Mouse (Mus musculus) forebrain, embryonic 11.5 days (tissue): ENCODE data around the gene Chst8. TPM values are rescaled to one million over a fixed set of nuclear protein-coding genes. Genes with fewer than 3 reads are reported as not detected.

Experiments used
- ATAC-seq: fragments of 200-750 bp; cut with Nextera tagmentation; replicated peaks from 2 replicates; pipeline ENCODE4 v1.8.0; 2017; ENCODE audit warnings: moderate TSS enrichment; ENCODE audit not compliant: low FRiP score
- DNase-seq: peaks from one replicate; pipeline ENCODE4 v3.0.0-alpha.2; 2017; ENCODE audit warnings: low spot score
- H3K27ac ChIP-seq: fragments of 300-500 bp; sonication (generic); 2 replicates; pipeline ENCODE4 v1.5.1; 2014; ENCODE audit warnings: low read depth, low read length
- H3K27me3 ChIP-seq: fragments of 300-500 bp; sonication (generic); 2 replicates; pipeline ENCODE4 v1.6.1; 2014; ENCODE audit warnings: mild to moderate bottlenecking, low read length, mixed read lengths; ENCODE audit not compliant: control insufficient read depth, insufficient read depth
- H3K36me3 ChIP-seq: fragments of 300-500 bp; sonication (generic); 2 replicates; pipeline ENCODE4 v1.6.1; 2014; ENCODE audit warnings: mild to moderate bottlenecking, low read length, moderate library complexity, mixed read lengths; ENCODE audit not compliant: control insufficient read depth, insufficient read depth
- H3K4me1 ChIP-seq: fragments of 300-500 bp; sonication (generic); replicated peaks from 2 replicates; pipeline ENCODE4 v1.6.1; 2014; ENCODE audit warnings: low read length, mixed read lengths; ENCODE audit not compliant: control insufficient read depth, insufficient read depth
- H3K4me2 ChIP-seq: fragments of 300-500 bp; sonication (generic); 2 replicates; pipeline ENCODE4 v1.6.1; 2014; ENCODE audit warnings: low read depth, mild to moderate bottlenecking, low read length, moderate library complexity, mixed read lengths; ENCODE audit not compliant: severe bottlenecking
- H3K4me3 ChIP-seq: fragments of 300-500 bp; sonication (generic); 2 replicates; pipeline ENCODE4 v1.5.1; 2014; ENCODE audit warnings: low read depth, low read length
- H3K9ac ChIP-seq: fragments of 300-500 bp; sonication (generic); 2 replicates; pipeline ENCODE4 v1.6.1; 2014; ENCODE audit warnings: low read length
- H3K9me3 ChIP-seq: fragments of 300-500 bp; sonication (generic); 2 replicates; pipeline ENCODE4 v1.6.1; 2016; ENCODE audit warnings: low read length, mixed read lengths; ENCODE audit not compliant: control insufficient read depth
- WGBS: fragments of 180-500 bp; shearing (Covaris S2); extraction: QIAGEN DNeasy Blood & Tissue Kit; methylation state at CpG from one replicate; pipeline ENCODE4 v1.1.7; 2014; 5-methylcytosine and 5-hydroxymethylcytosine counted together
- polyA plus RNA-seq: library from polyadenylated mRNA; unstranded; fragments of >200 nt; fragmentation: Nextera tagmentation; extraction: Ambion mirVana; gene quantifications from 2 replicates; pipeline ENCODE4 v1.2.1, GENCODE M21; 2014

The Chst8 gene
- polyA plus RNA-seq, 1 experiment from 2014 or later, result 11.4 TPM

DNA sequence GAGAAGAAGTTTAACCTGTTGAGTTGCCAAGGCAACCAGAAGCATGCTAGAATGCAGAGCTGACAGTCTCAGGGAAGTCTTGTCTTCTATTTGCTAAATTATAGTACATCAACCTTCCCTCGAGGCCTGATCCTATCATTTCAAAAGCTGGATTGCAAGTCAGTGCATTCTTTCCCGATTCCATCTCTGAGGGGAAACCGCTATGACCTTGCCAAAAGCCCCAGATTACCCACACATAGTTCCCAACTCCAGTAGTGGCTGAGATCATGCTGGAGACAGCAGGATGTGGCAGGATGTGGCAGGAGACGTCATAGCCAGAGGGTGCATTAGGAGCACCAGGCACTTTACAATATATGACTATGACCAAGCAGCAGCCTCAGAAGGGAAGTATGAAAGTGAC is 87.3 kb downstream of the Chst8 start:
- no peak for DNase-seq
- WGBS, result 84% methylated on average over 4 of the region's 4 CpGs
- Histone ChIP-seq H3K4me1 (peaks cover 13% of the 10 kb centered on the region), H3K4me2 (no peak overlapping the region), H3K36me3 (no peaks in the 10 kb centered on the region), H3K4me3 (no peak overlapping the region), H3K9me3 (no peaks in the 10 kb centered on the region), H3K27ac (no peak overlapping the region), H3K9ac (no peak overlapping the region), H3K27me3 (no peaks in the 10 kb centered on the region)
- ATAC-seq, result no peak

- Histone ChIP-seq H3K4me3 (no peak overlapping the region), H3K36me3 (no peaks in the 10 kb centered on the region), H3K27ac (no peak overlapping the region), H3K9ac (no peak overlapping the region), H3K27me3 (no peaks in the 10 kb centered on the region), H3K9me3 (no peaks in the 10 kb centered on the region), H3K4me2 (no peak overlapping the region), H3K4me1 (peaks cover 13% of the 10 kb centered on the region)
- 63% methylated on average over 11 of the region's 11 CpGs for WGBS
- DNase-seq (no peak), ATAC-seq (no peak)
These were observed 89.8 kb downstream of the Chst8 start for GRCm38 (mm10) chr7:34722551-34723230.

GRCm38 (mm10) chr7:34722151-34722550 is 90.4 kb downstream of the Chst8 start:
- no peaks in the 10 kb centered on the region for H3K36me3 ChIP-seq
- no peak overlapping the region for H3K4me3 ChIP-seq
- H3K9ac ChIP-seq, result no peak overlapping the region
- ATAC-seq, result no peak
- 43% methylated on average over 8 of the region's 8 CpGs for WGBS
- no peaks in the 10 kb centered on the region for H3K27me3 ChIP-seq
- peaks cover 18% of the 10 kb centered on the region for H3K4me1 ChIP-seq
- no peak overlapping the region for H3K4me2 ChIP-seq
- no peak for DNase-seq
- H3K27ac ChIP-seq, result no peak overlapping the region; the same call in 1 of the 2 replicates
- no peaks in the 10 kb centered on the region for H3K9me3 ChIP-seq

DNA sequence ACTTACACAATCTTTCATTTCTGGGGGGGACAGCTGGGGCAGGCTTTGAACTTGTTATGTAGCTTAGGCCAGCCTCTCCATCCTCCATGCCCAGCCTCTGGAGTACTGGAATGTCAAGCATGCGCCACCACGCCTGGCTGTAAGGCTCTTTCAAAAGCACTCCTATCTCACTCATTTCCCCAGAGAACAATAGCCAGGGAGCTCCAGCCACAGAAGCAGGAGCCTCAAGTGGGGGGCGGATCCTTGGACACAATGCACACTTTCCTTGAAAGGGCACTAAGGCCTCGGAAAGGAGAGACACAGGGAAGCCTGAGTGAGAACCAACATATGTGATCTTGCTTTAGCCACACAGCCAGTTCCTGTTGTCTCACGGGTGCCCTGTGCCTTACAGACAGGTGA is 90.9 kb downstream of the Chst8 start:
- ATAC-seq, result peak; percentile 40

DNA sequence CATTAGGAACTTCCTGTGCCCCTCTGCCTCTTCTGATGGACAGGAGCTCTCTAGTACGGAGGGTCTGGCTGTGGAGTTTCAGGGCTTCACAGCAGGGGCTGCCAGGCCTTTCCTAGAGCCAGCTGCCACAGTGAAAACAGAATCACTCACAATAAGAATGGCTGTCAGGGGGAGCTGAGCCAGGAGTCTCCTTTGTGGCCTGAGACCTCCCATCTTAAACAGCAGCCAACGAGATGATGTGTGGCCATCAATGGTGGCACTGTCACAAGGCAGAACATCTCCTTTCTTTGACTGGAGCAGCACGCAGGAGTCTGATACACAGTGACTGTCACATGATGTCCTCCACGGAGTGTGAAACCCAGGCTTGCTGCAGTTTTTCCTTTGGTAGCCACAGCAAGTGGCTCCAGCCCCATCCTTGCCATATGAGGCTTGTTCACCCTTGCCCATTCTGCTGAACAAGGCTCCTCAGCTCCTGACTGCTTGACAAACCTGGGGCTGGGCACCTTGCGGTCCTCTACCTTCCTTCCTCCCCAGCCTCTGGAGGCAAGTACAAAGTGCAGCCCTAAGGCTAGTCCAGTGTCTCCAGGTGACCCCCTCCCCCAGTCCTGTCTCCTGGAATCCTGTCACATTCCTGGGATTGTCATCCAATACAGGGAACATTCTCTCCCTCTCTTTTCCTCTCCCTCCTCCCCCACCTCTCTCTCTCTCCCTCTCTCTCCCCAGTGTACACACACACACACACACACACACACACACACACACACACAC is 91.4 kb downstream of the Chst8 start:
- peak overlapping the region; percentile 27; the same call in 1 of the 2 replicates for H3K9ac ChIP-seq
- no peaks in the 10 kb centered on the region for H3K9me3 ChIP-seq
- H3K4me1 ChIP-seq, result peaks cover 25% of the 10 kb centered on the region
- 21% methylated on average over 5 of the region's 5 CpGs for WGBS
- H3K27me3 ChIP-seq, result no peaks in the 10 kb centered on the region
- H3K4me2 ChIP-seq, result no peak overlapping the region
- no peak for DNase-seq
- H3K36me3 ChIP-seq, result no peaks in the 10 kb centered on the region
- H3K4me3 ChIP-seq, result no peak overlapping the region
- ATAC-seq, result no peak
- H3K27ac ChIP-seq, result peak overlapping the region; percentile 9; the same call in 1 of the 2 replicates

More for the DNA sequence above, 90.9 kb downstream of the Chst8 start:
- no peak overlapping the region for H3K9ac ChIP-seq
- H3K27ac ChIP-seq, result peak overlapping the region; percentile 9; the same call in 1 of the 2 replicates
- H3K9me3 ChIP-seq, result no peaks in the 10 kb centered on the region
- peak; percentile 65 for DNase-seq
- H3K4me1 ChIP-seq, result peaks cover 24% of the 10 kb centered on the region
- WGBS, result 3% methylated on average over 5 of the region's 5 CpGs
- H3K36me3 ChIP-seq, result no peaks in the 10 kb centered on the region
- no peaks in the 10 kb centered on the region for H3K27me3 ChIP-seq
- H3K4me3 ChIP-seq, result no peak overlapping the region
- no peak overlapping the region for H3K4me2 ChIP-seq

DNA sequence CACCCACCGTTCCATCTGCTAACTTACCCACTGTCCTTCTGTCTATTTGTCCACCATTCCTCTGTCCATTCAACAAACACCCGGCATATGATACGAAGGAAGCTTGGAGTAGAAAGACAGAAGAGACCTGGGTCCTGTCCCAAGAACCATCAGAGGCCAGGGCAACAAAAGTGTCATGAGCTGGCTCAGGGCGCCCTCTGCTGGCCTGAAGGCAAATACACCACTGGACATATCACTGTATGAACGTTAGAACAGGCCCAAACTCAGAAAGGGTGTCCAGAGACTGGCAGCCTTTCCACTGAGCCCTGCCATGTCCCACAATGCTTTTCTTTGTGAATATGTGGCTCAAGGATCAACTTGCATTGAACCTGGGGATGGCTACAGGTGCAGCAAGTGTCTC is 92.9 kb downstream of the Chst8 start:
- Histone ChIP-seq H3K4me1 (peaks cover 25% of the 10 kb centered on the region), H3K27me3 (no peaks in the 10 kb centered on the region)
- ATAC-seq, result no peak

DNA sequence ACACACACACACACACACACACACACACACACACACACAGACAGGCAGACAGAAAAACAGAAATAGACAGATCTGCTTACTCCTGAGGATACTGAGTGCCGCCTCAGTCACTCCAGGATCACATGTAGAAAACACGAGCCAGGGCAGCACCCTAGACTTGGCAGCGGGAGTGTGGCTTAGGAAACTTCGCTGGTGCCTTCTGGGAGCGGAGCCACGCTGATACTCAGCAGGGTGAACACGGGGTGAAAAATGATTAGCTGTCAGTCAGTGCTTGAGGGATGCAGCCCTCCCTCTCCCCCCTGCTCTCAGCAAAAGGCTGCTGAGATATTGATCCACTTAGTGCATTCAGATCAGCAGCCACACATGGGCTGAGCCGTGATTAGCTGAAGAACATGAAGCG is 93.9 kb downstream of the Chst8 start:
- H3K36me3 ChIP-seq, result no peaks in the 10 kb centered on the region
- H3K9me3 ChIP-seq, result no peaks in the 10 kb centered on the region
- H3K9ac ChIP-seq, result no peak overlapping the region
- WGBS, result 61% methylated on average over 9 of the region's 9 CpGs
- no peak overlapping the region for H3K4me3 ChIP-seq
- no peak overlapping the region for H3K4me2 ChIP-seq
- no peak overlapping the region for H3K27ac ChIP-seq
- no peak for DNase-seq
- H3K4me1 ChIP-seq, result peaks cover 25% of the 10 kb centered on the region
- no peak for ATAC-seq
- no peaks in the 10 kb centered on the region for H3K27me3 ChIP-seq

More for the DNA sequence above, 92.9 kb downstream of the Chst8 start:
- peak; percentile 79 for DNase-seq
- Histone ChIP-seq H3K36me3 (no peaks in the 10 kb centered on the region), H3K9ac (no peak overlapping the region), H3K9me3 (no peaks in the 10 kb centered on the region), H3K4me3 (no peak overlapping the region), H3K4me2 (no peak overlapping the region), H3K27ac (no peak overlapping the region)
- WGBS, result 32% methylated on average over 5 of the region's 5 CpGs

DNA sequence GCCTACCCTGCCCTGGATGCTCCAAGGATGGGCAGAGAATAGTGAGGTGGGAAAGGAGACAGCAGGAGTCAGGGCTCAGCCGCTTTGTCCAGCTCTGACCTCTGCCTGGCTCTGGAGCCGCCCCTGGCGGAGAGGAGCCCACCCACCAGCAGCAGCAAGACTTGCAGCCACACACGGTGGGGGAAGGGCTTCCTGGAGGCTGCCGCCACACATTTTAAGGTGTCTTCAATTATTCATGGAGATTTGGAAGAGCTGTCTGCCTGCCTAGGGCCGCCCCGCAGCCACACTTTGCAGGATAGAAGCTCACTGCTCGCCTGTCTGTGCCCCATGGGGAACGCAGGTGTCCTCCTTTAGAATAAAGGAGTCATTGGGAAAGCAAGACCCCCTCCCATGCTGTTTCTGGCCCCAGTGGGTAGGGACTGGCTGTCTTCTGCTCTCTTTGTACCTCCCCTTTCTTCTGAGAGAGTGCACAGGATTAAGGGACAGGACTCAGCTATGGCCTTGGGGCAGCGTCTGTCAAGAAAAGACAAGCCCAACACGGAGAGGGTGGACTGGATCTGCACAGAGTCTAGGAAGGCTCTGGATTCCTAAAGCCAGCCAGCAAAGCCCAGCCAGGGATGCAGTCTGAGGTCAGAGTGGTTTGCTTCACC is 95.2 kb downstream of the Chst8 start:
- no peak overlapping the region; the same call in 1 of the 2 replicates for H3K9ac ChIP-seq
- no peak overlapping the region for H3K4me3 ChIP-seq
- H3K4me2 ChIP-seq, result 0 out of 2 replicates have a peak overlapping the region, but pooled peaks have one; percentile 15

More for the DNA sequence above, 95.2 kb downstream of the Chst8 start:
- Histone ChIP-seq H3K27ac (no peak overlapping the region), H3K9me3 (no peaks in the 10 kb centered on the region), H3K27me3 (no peaks in the 10 kb centered on the region), H3K4me1 (peaks cover 21% of the 10 kb centered on the region), H3K36me3 (no peaks in the 10 kb centered on the region)
- 1% methylated on average over 11 of the region's 11 CpGs for WGBS
- DNase-seq (peak; percentile 59), ATAC-seq (peak; percentile 19; the same call in 1 of the 2 replicates)
